Mouse (Mus musculus) ES-E14 (cell line): Measurements from ENCODE around the gene Asb6.

Source experiments
- MAFK ChIP-seq: IDR thresholded peaks from 2 replicates; pipeline ENCODE4 v1.6.1; 2014; ENCODE audit warnings: mild to moderate bottlenecking, low read depth, low read length, inconsistent platforms; ENCODE audit not compliant: insufficient read depth
- ZNF384 ChIP-seq: IDR thresholded peaks from 2 replicates; pipeline ENCODE4 v1.6.1; 2012; ENCODE audit warnings: low read depth, low read length, inconsistent platforms

GRCm38 (mm10) chr2:30827749-30828475 is 2.2 kb downstream of the Asb6 start:
- no peak for TF ChIP-seq ZNF384
- no peak for TF ChIP-seq MAFK
